Mouse (Mus musculus): Measurements from ENCODE around the gene Ccdc36.

DNA sequence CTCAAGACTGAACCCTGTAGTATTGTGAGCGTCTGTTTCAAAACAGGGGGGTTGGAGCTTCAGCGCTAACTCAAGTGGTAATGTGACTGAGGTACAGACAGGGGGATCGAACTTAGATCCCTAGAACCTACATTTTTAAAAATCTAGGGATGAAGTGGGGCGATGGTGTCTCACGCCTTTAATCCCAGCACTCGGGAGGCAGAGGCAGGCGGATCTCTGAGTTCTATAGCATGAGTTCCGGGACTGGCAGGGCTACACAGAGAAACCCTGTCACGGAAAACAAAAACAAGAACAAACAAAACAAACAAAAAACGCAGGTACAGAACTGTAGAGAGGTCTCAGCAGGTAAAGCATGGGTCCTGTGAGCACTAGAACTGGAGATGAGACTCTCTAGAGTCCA lies 28.7 kb upstream of the Ccdc36 start:
- TF ChIP-seq CTCF (IDR thresholded peaks at IDR 0.05; ENCODE audit: insufficient read depth, low read length) (no peak), POLR2A (IDR thresholded peaks at IDR 0.05; ENCODE audit: borderline replicate concordance, extremely low read depth, low read depth, low read length) (no peak)

All from lung, adult 2 months (tissue).